Mouse (Mus musculus): Measurements from ENCODE around the gene Sorcs3.

DNA sequence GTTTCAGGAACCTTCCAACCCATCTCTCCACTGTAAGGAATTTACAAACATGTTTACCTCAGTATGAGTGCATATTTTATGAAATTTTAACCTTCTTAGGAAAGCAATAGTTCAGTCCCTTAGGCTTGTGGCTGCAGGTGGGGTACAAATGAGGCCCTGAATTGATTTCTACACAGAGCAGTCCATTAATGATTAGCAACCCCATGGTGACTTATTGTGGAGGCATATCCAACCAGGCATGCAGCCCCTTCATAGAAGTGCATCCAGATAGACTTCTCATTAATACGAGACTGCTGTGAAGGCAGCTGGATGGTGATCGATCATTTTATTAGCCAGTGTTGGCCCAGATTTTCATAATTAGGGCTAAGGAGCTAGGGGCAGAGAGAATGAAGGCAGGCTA lies 480.5 kb downstream of the Sorcs3 start:
- TF ChIP-seq POLR2A (IDR thresholded peaks at IDR 0.05; ENCODE audit: low read depth, low read length) = no peak
- no peak for TF ChIP-seq CTCF (conservative IDR thresholded peaks at IDR 0.05; ENCODE audit: insufficient read depth, insufficient read length, low read depth, low read length)
